Mouse (Mus musculus): Measurements from ENCODE around the gene Rab40c.

DNA sequence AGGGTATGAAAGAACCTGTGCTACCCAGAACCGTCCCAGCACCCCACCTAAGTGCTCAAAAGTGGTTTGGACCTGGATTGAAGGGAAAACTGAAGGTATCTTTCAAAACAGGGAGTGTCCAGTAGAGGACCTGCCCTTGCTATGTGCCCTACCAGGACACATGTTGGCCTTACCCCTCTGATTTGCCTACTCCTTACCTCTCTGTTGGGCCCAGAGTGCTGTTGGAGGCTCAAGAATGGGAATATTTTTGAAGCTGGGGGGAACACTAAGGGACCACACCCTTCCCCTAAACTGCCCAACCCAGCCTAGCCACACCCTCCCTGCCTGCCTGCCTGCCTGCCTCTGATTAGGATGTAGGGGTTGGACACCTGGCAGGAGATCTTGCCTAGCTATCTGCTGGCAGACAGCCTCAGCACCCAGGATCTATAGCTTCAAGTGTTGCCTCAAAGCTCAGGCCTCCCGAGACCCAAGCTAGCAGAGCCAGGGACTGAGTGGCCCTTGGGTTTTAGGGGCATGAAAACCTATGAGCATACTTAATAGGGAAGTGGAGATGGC, 23.1 kb upstream of the Rab40c start:
- TF ChIP-seq CTCF (IDR thresholded peaks at IDR 0.05; ENCODE audit: insufficient read depth, low read depth, low read length) (no peak), POLR2A (IDR thresholded peaks at IDR 0.05; ENCODE audit: insufficient read depth, low read depth, low read length) (no peak)

All from olfactory bulb, adult 2 months (tissue).